Mouse (Mus musculus) induced T-regulatory cell, adult 2 months (primary cell): Measurements from ENCODE around the gene Scamp5.
"Not testable (repeated sequence)": the region's sequence is repeated elsewhere in the genome, so short reads cannot be mapped to it uniquely, and the experiment has no call there.

Experiments used
- DNase-seq: peaks from one replicate; pipeline ENCODE4 v3.0.0-alpha.2; 2012; ENCODE audit warnings: low read depth

The Scamp5 gene

DNA sequence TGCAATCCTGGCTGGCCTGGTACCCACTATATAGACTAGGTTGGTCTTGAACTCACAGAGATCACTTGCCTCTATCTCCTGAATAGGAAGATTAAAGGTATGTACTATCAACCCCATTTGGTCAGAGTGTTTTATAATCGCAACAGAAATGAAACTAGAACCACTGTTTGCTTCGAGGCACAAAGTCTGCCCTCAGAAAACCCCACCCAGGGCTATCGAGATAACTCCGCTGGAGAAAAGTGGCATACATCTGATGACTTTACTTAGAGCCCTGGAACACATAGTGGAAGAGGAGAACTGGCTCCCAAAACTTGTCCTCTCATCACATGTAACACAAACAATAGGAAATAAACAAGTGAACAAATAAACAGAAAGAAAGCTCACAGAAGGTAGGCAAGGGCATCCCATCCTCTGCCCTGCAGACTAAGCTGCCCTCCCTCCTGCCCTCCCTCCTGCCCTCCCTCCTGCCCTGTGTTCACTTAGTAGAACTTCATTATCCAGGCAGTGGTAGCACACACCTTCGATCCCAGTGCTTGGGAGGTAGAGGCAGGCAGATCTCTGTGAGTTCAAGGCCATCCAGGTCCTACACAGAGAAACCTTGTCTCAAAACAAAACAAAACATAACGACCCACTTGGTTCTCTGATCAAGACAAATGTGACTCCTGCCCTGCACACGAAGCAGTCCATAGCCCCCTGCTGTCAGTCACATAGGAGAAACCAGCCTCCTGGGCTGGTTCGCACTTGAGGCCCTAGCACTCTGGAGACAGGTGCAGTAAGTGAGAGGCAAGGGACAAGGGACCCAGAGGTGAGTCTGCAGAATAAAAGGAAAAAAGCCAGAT, 15.0 kb downstream of the Scamp5 start:
- DNase-seq, result no peak

DNA sequence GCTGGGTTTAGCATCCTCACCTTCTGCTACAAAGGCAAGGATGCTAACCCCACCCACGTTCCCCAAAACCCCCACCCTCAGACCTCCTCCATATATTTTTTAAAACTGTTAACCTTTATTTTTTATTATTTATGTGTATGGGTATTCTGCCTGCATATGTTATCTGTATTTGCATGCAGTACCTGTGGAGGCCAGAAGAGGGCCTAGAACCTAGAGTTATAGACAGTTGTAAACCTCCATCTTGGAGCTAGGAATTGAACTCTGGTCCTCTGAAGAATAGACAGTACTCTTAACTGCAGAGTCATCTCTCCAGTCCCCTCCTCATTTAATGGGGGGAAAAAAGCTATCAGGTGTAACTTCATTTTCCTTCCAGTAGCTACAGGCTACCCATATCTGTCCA, 18.1 kb downstream of the Scamp5 start:
- peak; percentile 59 for DNase-seq

DNA sequence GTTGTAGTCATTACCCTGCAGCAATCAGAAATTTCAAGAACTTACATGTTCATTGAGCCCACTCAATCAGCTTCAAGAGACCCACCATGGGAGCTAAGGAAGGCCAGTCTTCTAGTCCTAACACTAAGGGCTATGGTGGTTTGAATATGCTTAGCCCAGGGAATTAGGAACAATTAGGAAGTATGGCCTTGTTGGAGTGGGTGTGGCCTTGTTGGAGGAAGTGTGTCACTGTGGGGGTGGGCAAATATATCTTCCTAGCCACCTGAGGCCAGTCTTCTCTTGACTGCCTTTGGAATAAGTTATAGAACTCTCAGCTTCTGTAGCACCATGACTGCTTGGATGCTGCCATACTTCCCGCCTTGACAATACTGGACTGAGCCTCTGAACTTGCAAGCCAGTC, 27.2 kb downstream of the Scamp5 start:
- no peak for DNase-seq

DNA sequence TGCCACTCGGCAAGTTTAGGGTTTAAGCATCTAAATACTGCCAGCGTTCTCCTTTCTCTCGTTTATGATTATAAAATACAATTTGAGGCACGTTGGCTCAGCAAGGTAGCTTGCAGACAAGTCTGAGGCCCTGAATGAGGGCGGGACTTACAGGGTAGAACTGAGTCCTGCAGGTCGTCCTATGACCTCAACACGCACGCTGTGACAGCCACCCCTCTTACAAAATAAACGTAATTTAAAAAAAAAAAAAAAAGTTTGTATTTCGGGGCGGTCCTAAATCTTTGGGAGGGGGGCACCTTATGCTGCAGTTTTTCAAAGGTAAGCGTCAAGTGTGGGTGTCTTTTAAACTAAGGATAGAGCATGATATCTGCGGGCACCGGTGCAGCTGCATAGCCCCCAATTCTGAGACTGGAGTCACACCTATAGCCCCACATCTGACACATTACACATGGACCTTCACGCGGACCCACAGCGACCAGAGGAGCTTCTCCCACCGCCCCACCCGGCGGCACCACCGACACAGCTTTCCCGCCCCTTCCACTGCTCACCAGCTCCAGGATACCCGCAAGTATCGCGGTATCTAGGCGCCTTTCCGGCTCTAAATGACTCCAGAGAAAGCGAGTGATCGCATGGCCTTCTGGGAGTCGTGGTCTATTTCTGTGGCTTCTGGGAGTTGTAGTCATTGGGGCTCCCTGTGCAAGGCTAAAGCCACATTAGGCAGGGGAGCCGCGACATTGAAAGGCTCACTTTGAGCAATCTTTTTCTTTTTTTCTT, 28.2 kb downstream of the Scamp5 start, which contains the start of gene Ppcdc:
TSS of gene Ppcdc (minus strand) at position 603 of the 774 bp plus-strand sequence.
- DNase-seq, result peak; percentile 97

DNA sequence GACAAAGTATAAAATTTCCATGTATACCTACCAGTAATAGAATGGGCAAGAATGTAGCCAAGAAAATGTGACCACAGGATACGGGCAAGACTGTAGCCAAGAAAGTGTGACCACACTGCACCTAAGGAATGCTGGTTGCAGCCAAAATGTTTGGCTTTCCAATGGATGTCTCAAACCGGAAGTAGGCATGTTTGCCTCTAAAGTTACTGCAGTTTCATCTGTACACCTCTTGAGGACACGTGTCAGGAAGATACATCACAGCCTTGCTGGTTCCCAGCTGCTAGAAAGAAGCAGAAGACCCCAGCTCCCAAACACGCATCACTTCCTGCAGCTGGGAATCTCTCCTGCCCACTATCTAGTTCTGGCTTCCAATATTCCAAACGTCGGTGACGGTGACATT, 28.8 kb downstream of the Scamp5 start:
- DNase-seq, result peak; percentile 46

DNA sequence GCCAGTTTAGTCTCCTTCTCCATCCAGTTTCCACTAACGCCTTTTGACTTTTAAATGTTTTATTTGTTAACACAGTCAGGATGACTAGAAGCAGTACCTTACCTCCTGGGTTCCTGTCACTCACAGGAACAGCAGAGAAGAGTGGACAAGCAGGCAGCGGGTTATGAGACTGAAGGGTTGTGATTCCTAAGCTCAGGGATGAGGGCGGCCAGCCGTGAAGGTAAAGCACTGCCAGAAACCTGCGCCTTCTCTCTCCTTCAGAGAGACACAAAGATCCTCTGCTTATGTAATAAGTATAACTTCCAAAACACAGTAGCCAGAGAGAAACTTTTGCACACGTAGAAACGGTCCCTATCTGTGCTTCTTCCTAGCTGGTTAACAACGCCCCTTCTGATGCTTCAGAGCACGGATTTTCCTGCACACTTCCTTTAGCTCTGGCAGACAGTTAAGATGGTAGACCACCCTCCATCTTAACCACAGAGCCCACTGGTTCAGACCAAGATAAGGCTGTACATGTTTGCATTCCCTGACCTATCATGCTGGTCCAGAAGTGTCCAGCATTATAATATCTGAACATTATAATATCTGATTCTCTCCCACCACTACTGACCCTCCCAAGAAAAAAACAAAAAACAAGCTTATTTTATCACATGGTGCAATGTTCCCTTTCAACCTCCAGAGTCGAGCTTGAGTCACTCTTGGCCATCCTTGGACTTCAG, 29.8 kb downstream of the Scamp5 start:
- no peak for DNase-seq

DNA sequence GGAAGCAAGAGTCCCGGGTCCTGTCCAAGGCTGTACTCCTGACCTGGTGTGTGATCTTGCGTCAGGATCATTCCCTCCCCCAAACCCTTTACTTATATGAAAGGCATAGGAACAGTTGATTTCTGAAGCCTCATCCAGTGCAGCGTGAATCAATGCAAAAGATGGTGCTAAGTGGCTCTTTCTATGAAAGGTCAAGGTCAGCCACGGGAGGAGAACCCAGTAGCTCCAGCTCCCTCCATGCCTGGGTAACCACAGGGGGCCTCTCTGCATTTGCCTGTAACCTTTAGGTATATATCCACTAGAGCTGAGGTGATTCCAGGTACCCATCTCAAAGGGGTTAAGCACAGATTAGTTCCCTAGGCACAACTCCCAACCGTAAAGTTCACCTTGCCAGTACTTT, 31.7 kb downstream of the Scamp5 start:
- DNase-seq, result no peak

DNA sequence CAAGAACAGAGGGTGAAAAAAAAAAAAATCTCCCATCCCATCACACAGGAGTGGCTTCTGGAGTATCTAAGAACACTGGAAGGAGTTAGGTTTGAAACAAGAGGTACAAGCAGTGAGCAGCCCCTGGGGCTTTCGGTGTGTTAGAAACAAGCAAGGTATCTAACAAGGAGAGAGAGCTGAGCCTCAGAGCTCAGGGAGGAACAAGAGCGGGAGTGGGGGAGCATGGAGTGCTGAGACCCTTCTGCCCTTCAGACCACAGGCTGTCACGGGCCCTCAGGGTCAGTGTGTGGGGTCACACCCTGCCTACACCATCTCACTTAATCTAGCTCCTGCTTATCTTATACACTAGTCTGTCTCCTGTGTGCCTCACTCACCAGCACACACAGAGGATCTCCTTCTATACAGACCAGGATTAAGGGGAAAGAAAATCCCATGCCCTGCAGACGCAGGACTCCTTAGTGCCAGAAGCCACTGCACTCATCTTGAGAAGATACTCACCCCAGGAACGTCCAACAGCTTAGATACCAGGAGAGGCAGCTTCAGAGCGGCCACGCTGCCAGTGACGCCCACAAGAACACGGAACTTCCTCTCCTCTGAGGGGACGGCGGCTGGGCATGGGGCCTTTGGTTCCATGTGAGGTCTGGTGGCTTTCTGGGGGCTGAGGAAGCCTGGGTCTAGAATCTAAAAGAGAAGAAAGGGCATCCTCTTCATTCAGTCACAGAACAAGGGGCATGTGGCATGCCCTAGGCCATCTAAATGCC, 33.3 kb downstream of the Scamp5 start:
- no peak for DNase-seq

DNA sequence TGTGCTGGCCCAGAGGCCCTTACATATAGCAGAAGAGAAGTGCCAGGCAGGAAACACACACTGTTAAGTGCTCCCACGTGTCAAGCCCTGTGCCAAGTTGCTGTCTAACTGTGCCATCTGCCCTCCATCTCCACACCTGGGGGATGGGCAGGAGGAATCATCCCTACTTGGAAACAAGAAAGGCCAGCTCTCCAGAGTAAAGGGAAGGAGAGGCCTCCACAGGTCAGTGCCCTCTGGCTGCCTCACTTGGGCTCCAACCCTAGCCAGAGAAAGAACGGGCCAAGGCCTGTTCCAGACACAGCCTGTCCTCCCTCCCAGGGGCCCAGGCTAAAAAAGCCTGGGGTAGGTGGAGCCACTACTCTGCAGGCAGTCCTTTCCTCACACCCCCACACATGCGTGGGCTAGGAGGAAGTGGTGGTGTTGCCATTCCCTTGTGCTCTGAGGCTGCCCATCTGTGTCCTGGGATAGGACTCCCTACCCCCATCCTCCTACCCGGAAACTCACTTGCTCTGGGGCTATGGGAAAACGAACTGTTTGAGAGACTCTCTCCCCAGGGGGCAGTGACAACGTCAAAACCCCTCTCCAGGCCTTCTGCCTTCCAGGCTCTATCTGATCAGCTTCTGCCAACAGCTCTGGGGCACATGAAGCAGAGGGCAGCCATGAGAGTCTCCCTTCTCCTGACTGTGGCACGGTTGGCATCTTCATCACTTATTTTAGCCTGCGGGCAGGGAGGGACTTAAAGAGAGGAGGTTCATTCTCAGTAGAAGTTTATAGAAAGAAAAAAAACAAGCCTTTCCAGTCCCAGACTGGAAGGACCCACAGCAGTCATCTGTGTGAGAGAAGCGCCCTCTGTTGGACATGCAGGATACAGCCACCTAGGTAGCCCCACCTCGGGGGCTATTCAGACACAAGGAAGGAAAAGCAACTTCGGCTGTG, 34.5 kb downstream of the Scamp5 start:
- peak; percentile 90 for DNase-seq

DNA sequence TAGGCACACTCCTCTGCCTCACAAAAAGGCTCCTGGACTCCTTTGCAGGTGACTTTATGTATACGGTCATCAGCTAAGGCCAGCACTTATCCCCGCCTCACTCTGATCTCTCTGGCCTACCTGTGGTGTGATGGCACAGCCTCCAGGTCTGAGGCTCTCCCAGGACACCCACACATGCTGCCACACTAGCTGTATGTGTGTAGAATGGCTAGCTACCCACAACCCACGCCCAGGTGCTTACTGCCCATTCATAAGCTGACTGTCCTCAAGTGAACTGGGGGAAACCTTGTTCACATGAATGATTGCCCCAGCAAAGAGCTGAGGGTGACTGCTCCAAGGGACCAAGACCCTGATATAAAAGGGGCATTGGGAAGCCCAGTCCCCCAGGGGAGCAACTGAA, 35.4 kb downstream of the Scamp5 start:
- no peak for DNase-seq

DNA sequence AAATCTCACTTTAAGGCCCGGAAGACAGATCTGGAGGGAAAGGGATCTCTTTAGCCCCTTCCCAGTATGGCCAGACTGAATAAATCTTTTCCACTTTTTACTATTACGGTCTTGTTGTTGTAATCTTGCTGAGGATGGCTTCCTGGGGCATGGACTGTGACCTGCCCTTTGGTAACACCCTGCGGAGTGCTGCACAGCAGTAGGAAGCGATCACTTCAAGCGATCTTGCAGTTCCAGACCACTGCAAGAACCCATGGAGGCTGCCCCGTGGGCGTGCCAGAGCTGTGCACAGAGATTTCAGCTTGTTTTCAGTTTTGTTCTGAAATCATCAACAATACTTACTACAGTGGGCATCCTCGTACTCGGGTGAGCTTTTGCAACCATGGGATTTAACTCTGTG, 36.7 kb downstream of the Scamp5 start:
- DNase-seq, result peak; percentile 42

DNA sequence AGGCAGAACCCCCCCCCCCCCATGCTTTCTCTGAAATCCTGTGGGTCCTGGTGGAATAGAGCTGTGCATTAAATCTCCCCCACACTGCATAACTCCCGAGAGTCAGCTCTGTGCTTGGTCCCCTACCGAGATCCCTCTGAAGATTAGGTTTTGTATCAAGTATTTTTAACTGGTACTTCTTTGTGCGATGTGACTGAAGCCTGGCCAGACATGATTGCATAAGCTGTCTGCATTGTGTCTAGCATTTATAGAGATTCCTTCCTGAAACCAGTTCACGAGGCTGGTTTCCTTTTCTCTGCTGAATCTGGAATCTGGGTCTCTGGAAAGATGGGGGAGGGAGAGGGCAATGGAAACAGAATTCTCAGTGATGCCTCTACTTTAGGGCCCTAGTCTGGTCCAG, 39.5 kb downstream of the Scamp5 start:
- no peak for DNase-seq

DNA sequence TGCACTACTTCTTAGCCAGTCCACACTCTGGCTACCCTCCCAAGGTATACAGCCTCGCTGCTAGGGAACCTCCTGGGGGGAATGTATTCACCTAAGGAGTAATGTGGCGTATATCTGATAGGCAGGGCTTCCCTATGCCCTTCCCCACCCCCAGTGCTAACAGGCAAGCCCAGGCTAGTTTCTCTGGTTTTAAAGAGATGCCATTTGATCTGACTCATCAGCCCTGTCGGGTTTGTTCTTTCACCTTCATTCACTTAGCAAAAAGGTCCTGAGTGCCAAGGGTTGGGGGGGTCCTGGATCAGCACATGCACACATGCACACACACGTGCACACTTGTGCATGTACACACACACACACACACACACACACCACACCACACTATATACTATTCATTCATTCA, 39.9 kb downstream of the Scamp5 start:
- DNase-seq, result no peak

DNA sequence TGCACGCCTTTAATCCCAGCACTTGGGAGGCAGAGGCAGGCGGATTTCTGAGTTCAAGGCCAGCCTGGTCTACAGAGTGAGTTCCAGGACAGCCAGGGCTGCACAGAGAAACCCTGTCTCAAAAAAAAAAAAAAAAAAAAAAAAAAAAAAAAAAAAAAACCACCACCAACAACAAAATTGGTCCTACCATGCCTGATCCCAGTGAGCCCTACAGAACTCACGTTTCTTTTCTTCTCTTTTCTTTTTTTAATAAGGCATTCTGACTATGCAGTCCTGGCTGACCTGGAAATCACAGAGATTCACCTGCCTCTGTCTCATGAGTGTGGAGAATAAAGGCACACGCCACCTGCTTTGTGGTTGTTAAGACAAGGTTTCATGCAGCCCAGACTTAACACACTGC, 40.7 kb downstream of the Scamp5 start:
- not testable (repeated sequence) for DNase-seq

DNA sequence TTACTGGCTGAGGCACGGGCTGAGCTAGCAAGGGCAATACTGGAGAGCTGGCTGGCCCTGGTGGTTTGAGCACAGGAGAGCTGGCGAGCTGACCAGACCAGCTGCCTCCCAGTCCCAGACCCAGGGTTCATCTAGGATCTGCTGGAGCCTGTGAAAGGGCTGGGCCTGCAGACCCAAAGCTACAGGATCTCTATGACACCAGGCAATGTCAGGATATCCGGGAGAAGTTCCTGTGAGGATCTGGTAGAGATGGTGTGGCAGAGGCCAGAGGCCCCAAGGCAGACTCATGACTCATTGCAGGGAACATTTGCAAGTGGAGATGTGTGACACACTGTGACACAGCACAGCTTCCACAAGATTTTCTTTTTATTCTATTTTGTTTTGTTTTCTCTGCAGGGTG, 42.7 kb downstream of the Scamp5 start:
- DNase-seq, result no peak

DNA sequence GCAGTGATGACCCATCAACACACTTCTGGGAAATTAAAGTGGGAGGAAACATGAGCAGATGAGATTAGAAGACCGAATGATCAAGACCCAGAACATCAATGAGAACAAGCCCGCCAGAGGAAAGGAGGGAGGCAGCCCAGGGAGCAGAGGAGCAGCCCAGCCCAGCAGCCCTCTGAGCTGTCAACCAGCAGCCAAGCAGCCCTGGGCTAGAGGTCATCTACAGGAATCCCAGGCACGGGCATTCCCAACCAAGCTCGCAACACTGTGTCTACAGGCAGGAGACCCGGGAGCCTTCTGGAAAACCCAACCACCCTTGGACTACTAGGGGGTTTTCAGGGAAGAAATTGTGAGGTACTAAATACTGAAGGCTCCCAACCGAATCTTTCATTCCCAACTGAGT, 43.8 kb downstream of the Scamp5 start:
- no peak for DNase-seq

DNA sequence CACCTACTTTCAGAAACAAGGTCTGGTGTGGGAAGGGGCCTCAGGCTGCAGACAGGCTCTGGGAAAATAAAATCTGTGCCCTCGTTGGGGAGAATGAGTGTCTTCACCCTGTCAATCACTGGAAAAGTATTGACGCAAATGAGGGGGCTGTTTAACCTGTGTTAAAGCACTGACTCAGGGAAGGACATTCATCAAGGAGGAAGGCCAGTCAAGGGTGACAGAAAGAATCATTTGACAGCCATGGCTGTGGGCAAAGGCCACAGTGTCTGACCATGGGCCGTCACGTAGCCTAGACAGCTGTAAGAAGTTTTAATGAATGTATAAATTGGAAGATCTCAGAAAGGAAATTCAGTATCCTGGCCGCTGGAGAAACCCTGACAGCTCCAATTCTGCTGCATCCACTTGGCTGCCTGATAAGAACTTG, 46.2 kb downstream of the Scamp5 start:
- DNase-seq, result peak; percentile 53

DNA sequence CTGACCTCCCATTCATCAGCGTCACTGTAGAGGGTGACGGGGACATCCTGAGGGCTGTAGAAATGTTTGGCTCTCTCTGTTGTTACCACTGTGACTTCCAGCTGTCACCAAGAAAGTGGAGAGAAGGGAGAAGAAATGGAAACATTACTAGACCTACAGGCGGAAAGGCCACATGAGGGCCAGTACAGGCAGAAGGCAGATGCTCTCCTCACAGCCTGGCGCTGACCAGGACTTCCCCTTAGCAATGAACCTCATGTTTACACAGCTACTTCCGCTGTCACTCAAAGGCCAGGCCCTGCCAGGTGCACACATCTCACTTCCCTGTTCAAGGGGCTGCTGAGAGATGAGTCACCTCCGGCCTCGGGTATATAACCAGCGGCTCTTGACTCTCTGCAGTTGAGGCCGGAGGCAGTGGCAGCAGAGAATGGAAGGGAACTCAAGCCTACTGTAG, 46.7 kb downstream of the Scamp5 start:
- DNase-seq, result peak; percentile 89

DNA sequence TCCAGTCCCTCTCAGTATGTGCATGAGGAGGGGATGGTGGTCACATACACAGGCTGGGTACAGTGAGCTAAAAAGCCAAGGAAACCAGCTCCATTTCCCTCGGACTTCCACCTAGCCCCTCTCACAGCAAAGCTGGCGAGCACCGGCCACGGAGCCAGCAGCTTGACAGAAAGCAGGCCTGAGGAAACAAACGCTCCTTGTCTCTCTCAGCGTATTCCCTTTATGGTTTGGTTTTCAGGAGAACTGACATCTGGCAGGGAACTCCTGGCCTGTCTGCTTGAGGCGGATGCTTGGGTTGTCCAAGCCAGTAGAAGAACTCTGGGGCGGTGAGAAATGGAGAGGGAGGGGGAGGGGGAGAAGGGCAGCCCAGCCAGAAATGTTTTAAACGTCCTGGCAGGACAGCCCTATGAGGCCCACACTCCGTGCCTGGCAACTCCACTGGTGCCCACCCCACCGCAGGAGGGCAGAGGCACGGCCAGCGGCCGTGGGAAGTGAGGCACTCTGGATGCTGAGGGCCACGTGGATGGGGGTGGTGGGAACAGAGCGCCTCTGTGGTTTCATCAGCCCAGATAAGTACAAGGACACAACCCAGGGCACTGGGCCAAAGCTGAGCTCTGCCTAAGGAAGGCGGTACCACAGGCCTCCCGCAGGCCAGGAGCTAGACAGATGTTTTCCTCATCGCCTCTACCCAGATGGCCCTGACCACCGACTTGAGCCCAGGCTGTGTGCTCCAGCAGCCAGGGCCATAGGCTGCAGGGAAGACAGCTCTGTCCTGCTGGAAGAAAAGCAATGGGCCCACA, 47.3 kb downstream of the Scamp5 start:
- no peak for DNase-seq
